Mouse (Mus musculus) embryonic fibroblast, embryonic 13.5 days (primary cell): ENCODE results near the gene Myo1d.

Experiments used
- CTCF ChIP-seq: IDR thresholded peaks from 2 replicates; pipeline ENCODE4 v1.5.1; 2011; ENCODE audit warnings: mild to moderate bottlenecking, control low read depth, low read length, moderate library complexity, borderline replicate concordance; ENCODE audit not compliant: insufficient read depth
- POLR2A ChIP-seq: IDR thresholded peaks from 2 replicates; pipeline ENCODE4 v1.6.1; 2011; ENCODE audit warnings: low read depth, mild to moderate bottlenecking, control low read depth, low read length, moderate library complexity

- TF ChIP-seq CTCF (no peak), POLR2A (no peak)
These were observed 332.9 kb downstream of the Myo1d start for GRCm38 (mm10) chr11:80446916-80447315.
